Mouse (Mus musculus): ENCODE measurements around the gene Ceacam9.

GRCm38 (mm10) chr7:16739056-16739604 lies 17.4 kb downstream of the Ceacam9 start:
- TF ChIP-seq CTCF (IDR thresholded peaks at IDR 0.05; ENCODE audit: insufficient read depth, low read length): no peak
- TF ChIP-seq POLR2A (IDR thresholded peaks at IDR 0.05; ENCODE audit: borderline replicate concordance, extremely low read depth, low read depth, low read length): no peak

Data from lung, adult 2 months (tissue).